Mouse (Mus musculus) brown adipose tissue, adult 24 weeks (tissue): ENCODE data around the gene Shank3. TPM values are rescaled to one million over a fixed set of nuclear protein-coding genes. Genes with fewer than 3 reads are reported as not detected.
A peak's percentile ranks its signal among the peaks of the same experiment; 100 is the strongest.

ENCODE experiments used
- H3K27ac ChIP-seq: fragments of 200-500 bp; replicated peaks from 2 replicates; pipeline ENCODE4 v1.5.1; 2012; ENCODE audit warnings: low read depth, mild to moderate bottlenecking, low read length
- H3K4me1 ChIP-seq: fragments of 200-500 bp; 2 replicates; pipeline ENCODE4 v1.6.1; 2012; ENCODE audit warnings: low read length, mixed read lengths; ENCODE audit not compliant: control insufficient read depth, insufficient read depth, insufficient read length
- H3K4me3 ChIP-seq: fragments of 200-500 bp; 2 replicates; pipeline ENCODE4 v1.5.1; 2012; ENCODE audit warnings: low read depth, mild to moderate bottlenecking, low read length, moderate library complexity; ENCODE audit not compliant: insufficient read depth
- polyA plus RNA-seq: library from polyadenylated mRNA; stranded (reverse); fragments of >200 nt; gene quantifications from 2 replicates; pipeline ENCODE4 v1.2.4, GENCODE M21; 2012; ENCODE audit not compliant: missing spikeins, insufficient read depth, insufficient read length

Shank3 gene
- polyA plus RNA-seq, 1 experiment, result 6.8 TPM

DNA sequence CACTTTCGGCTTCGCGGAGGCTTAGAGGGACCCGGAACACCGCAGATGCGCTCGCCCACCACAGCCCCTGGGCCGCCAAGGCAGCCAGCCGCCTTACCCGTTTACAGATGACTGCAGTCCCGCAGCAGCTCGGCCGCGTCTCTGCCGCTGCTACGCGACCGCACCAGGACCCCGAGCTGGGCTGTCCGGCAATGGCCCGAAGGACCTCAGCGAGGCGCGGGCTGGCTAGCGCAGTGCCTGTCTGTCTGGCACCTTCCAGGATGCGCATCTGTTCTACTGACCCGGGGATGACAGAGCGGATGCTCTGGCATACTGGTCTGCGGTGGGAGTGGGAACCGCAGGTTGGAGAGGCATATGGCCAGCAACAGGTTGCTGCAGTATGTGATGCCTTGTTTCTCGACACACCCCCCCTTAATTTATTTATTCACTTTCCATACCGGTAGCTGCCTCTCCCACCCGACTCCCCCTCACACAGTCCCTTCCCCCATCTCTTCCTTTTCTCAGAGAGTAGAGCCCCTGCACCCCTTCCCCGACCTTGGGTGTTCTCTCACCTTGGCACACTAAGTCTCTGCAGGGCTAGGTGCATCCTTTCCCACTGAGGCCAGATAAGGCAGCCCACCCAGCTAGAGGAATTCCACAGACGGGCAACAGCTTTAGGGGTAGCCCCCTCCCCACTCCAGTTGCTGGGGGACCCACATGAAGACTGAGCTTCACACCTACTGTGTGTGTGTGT lies 92.5 kb downstream of the Shank3 start, which contains the start of gene Rabl2:
Gene Rabl2, minus strand, starts transcription at position 201 of the 733 bp plus-strand sequence.
- Histone ChIP-seq H3K4me1 (0 out of 2 replicates have a peak, but pooled peaks cover 2% of the 10 kb centered on the region), H3K4me3 (peak within 1 kb of the TSS; percentile 86), H3K27ac (no peak within 1 kb of the TSS)

DNA sequence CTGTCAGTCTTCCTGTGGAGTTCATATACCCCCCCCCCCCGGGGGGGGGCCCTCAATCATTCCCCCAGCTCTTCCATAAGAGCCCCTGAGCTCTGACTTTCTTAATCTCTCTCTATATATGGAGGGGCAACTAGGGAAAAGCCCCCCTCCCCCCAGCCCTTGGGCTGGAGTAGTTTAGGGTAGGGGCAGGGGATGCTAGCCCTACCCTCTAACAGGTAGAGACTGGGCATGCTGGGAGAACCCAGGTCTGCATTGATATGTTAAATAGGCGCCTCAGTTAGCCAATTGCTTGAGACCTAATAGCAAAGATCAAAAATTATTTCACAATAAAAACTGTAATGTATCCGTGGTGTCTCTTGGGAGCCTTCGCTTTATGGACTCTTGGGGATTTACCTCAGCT lies 93.1 kb downstream of the Shank3 start:
- Histone ChIP-seq H3K4me1 (0 out of 2 replicates have a peak, but pooled peaks cover 2% of the 10 kb centered on the region), H3K27ac (no peak overlapping the region), H3K4me3 (no peak overlapping the region)

DNA sequence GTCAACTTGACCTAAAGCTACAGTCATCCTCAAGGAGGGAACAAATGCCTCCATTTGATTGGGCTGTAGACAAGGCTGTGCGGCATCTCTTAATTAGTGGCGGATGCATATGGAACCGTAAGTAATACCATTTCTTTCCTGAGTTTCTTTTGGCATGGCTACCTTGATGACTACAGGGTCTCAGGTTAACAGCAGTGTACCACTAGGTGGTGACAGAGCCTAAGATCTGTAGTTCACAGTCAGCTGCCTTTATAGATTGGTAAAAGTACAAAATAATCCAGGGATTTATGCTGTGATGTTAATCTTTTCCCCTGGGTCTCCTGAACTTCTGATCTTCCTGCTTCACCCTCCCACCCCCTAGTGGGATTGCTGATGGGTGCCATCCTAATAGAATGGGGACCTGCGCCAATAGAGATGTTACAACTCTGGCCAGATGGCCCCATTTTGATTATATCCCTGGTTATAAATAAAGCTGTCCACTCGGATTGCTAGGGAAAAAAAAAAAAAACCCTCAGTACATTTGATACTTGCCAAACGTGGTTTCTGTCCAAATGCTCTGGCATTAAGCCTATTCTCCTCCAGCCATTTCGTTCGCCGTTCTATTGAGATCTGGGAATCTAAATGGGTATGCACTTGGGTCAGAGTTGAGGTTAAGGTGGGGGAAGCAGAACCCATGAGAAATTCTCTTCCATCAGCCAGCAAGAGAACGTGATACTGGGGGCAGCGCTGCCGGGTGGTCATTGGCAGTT lies 106.6 kb downstream of the Shank3 start:
- Histone ChIP-seq H3K4me1 (no peaks in the 10 kb centered on the region), H3K27ac (no peak overlapping the region), H3K4me3 (no peak overlapping the region)

DNA sequence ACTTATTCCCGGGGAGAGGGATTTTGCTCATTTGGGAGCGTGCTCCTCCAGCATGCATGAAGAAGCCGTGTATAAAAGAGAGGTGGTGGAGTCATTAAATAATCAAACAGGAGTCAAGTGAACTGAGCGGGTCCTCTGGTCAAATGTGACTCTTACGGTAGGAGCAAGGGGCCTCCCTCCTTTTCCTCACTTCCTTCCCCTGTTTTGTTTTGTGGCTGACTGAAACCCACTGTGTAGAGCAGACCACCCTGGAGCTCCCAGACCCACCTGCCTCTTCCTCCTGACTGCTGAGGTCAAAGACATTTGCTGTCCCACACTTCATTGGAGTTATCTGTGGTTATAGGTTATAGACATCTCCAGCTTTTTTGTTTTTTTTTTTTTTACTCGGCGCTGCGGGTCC lies 108.1 kb downstream of the Shank3 start:
- Histone ChIP-seq H3K4me3 (no peak overlapping the region), H3K27ac (no peak overlapping the region)

DNA sequence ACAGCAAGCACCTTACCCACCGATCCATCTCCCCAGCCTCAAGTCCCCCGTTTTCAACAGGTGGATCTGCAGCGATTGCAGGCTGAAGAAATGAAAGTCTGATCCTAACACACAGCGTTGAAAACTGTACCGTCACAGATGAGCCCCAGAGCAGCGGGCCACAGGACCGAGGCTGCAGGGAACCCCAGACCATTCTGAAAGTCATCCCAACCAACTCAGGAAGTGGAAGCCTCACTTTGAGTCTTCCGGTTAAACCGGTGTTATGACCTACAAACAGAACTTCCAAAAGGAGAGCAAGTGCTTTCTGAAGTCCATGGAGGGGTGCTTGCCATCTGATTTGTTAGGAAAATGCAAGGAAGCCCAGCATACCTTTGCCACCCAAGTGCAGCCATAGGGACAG lies 108.5 kb downstream of the Shank3 start:
- Histone ChIP-seq H3K4me1 (no peaks in the 10 kb centered on the region), H3K27ac (no peak overlapping the region), H3K4me3 (no peak overlapping the region)

More for the DNA sequence above, 108.1 kb downstream of the Shank3 start:
- H3K4me1 ChIP-seq, result no peaks in the 10 kb centered on the region

Other genes with a start within 250 kb of the Shank3 start
- gene Sbf1, start 184.3 kb upstream of the Shank3 start, polyA plus RNA-seq, result 23.6 and 24.4 TPM in 2 replicates
- not detected in 2 replicates for gene Adm2, start 176.9 kb upstream of the Shank3 start, polyA plus RNA-seq
- gene Miox, start 165.2 kb upstream of the Shank3 start, polyA plus RNA-seq, result not detected in 2 replicates
- 10.6 and 12.7 TPM in 2 replicates for gene Lmf2, start 144.0 kb upstream of the Shank3 start, polyA plus RNA-seq
- 59.3 and 60.2 TPM in 2 replicates for gene Ncaph2, start 143.9 kb upstream of the Shank3 start, polyA plus RNA-seq
- gene Sco2, start 125.8 kb upstream of the Shank3 start, polyA plus RNA-seq, result 22.7 and 24.0 TPM in 2 replicates
- gene Tymp, start 122.6 kb upstream of the Shank3 start, polyA plus RNA-seq, result 0.55 TPM in 1 of 2 replicates, not detected in the other
- gene Odf3b, start 120.3 kb upstream of the Shank3 start, polyA plus RNA-seq, result not detected in 2 replicates
- not detected in 2 replicates for gene Klhdc7b, start 114.7 kb upstream of the Shank3 start, polyA plus RNA-seq
- gene Syce3, start 89.1 kb upstream of the Shank3 start, polyA plus RNA-seq, result not detected in 2 replicates
- 440 and 455 TPM in 2 replicates for gene Cpt1b, start 73.8 kb upstream of the Shank3 start, polyA plus RNA-seq
- 1.1 and 2.4 TPM in 2 replicates for gene C730034F03Rik, start 70.0 kb upstream of the Shank3 start, polyA plus RNA-seq
- gene Gm44502, start 69.9 kb upstream of the Shank3 start, polyA plus RNA-seq, result 2.1 and 11.4 TPM in 2 replicates
- gene Chkb, start 69.7 kb upstream of the Shank3 start, polyA plus RNA-seq, result 151 and 203 TPM in 2 replicates
- gene Mapk8ip2, start 45.7 kb upstream of the Shank3 start, polyA plus RNA-seq, result not detected in 2 replicates
- 17.2 and 24.2 TPM in 2 replicates for gene Arsa, start 22.2 kb upstream of the Shank3 start, polyA plus RNA-seq
- not detected in 2 replicates for gene Acr, start 68.7 kb downstream of the Shank3 start, polyA plus RNA-seq
- 2.7 and 4.4 TPM in 2 replicates for gene Rabl2, start 92.3 kb downstream of the Shank3 start, polyA plus RNA-seq